Mouse (Mus musculus): ENCODE measurements around the gene 1700019D03Rik. TPM values are rescaled to one million over a fixed set of nuclear protein-coding genes. Genes with fewer than 3 reads are reported as not detected.

Gene 1700019D03Rik
- polyA plus RNA-seq, 1 experiment from 2014 or later: 2.7 TPM

Other genes starting within 250 kb of the 1700019D03Rik start
- 20.0 and 24.3 TPM in 2 replicates for gene Inpp1, start 202.5 kb downstream of the 1700019D03Rik start, polyA plus RNA-seq (2015; fragmentation: Nextera tagmentation; extraction: Ambion mirVana)
- 21.4 and 21.7 TPM in 2 replicates for gene Hibch, start 175.2 kb downstream of the 1700019D03Rik start, polyA plus RNA-seq (2015; fragmentation: Nextera tagmentation; extraction: Ambion mirVana)
- gene Mstn, start 41.5 kb upstream of the 1700019D03Rik start, polyA plus RNA-seq (2015; fragmentation: Nextera tagmentation; extraction: Ambion mirVana): 0.52 and 0.66 TPM in 2 replicates
- not detected in 2 replicates for gene 1700019A02Rik, start 167.5 kb upstream of the 1700019D03Rik start, polyA plus RNA-seq (2015; fragmentation: Nextera tagmentation; extraction: Ambion mirVana)

Measured in forebrain, embryonic 15.5 days (tissue).